Mouse (Mus musculus) olfactory bulb, adult 2 months (tissue): Measurements from ENCODE around the gene Cnpy2.
"Not testable (repeated sequence)": the region's sequence is repeated elsewhere in the genome, so short reads cannot be mapped to it uniquely, and the experiment has no call there.

Experiments
- CTCF ChIP-seq: fragments of 200-500 bp; IDR thresholded peaks from 2 replicates; pipeline ENCODE4 v1.5.1; 2012; ENCODE audit warnings: low read depth, mild to moderate bottlenecking, low read length, moderate library complexity; ENCODE audit not compliant: insufficient read depth
- POLR2A ChIP-seq: fragments of 200-500 bp; IDR thresholded peaks from 2 replicates; pipeline ENCODE4 v1.6.1; 2012; ENCODE audit warnings: mild to moderate bottlenecking, low read depth, low read length, moderate library complexity; ENCODE audit not compliant: insufficient read depth

GRCm38 (mm10) chr10:128275374-128275773, 46.9 kb upstream of the Cnpy2 start:
- TF ChIP-seq CTCF, POLR2A: not testable (repeated sequence)
